ENCODE assay signal across 1 mouse cellular context in the genomic region with DNA sequence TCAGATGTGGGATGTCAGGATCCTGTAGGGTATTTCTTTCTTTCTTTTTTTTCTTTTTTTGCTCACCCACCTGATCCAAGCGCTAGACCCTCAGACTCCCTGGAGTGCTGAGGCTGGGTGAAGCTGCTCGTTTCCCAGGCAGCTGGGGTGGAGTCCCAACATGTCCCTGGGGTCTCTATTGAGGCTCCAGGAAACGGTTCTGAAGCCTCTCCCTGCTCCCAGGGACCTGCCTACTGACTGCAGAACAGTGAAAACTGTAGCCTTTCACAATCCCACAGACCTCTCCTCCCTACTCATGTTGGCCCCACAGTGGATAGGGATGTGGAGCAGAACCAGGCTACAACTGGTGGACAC.
TF ChIP-seq lines count a peak whose summit lies in the region.

No protein-coding gene starts in this region.

TF ChIP-seq in MEL, 35 proteins besides CTCF, POLR2A, EP300 and RAD21:
- TF ChIP-seq TBP (IDR thresholded peaks at IDR 0.05; ENCODE audit: low read depth, low read length) (no peak), CHD2 (IDR thresholded peaks at IDR 0.05; ENCODE audit: low read length) (no peak)
